Mouse (Mus musculus): ENCODE data around the gene Map3k15. TPM values are rescaled to one million over a fixed set of nuclear protein-coding genes. Genes with fewer than 3 reads are reported as not detected.

Map3k15 gene
- 2.7 TPM for polyA plus RNA-seq (2014; fragmentation: Illumina TruSeq; extraction: RNeasy Lipid Tissue Mini Kit (QIAGEN cat#74804); ENCODE audit: low replicate concordance)

DNA sequence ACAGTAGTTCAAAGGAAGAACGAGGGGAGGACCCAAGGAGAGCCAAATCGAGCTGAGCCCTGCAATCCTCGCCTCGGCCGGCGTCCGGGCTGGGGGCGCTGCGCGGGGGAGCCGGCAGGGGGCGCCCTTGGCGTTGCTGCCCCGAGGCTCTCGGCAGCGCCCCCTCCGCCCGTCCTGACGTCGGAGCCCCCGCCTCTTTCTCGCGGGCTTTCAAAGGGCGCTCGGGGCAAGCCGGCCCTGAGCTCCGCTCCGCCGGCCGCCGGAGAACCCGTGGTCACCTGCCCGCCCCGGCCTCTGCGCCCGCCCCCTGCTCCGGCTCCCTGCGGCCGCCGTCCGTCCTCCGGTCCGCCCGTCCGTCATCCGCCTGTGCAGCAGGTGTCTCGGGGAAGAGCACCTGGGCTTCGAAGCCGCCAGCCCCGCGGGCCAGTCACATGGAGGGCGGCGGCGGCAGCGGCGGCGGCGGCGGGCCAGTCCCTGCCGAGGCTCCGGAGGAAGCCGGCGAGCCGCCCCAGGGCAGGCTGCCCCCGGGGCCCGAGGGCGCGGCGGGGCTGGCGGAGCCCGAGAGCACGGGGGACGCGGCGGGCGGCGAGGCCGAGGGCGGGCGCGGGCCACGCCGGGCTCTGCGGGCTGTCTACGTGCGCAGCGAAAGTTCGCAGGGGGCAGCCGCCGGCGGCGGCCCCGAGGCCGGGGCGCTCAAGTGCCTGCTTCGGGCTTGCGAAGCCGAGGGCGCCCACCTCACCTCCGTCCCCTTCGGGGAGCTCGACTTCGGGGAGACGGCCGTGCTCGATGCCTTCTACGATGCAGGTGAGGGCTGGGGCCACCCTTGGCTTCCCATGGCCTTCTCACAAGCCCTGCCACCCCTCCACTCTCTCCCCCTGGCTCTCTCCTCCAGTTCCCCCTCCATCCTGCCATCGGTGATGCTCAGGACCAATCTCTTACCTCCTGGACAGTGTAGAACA is at the start of gene Map3k15:
Map3k15 (plus strand) TSS at position 432 of the 959 bp plus-strand sequence.

DNA sequence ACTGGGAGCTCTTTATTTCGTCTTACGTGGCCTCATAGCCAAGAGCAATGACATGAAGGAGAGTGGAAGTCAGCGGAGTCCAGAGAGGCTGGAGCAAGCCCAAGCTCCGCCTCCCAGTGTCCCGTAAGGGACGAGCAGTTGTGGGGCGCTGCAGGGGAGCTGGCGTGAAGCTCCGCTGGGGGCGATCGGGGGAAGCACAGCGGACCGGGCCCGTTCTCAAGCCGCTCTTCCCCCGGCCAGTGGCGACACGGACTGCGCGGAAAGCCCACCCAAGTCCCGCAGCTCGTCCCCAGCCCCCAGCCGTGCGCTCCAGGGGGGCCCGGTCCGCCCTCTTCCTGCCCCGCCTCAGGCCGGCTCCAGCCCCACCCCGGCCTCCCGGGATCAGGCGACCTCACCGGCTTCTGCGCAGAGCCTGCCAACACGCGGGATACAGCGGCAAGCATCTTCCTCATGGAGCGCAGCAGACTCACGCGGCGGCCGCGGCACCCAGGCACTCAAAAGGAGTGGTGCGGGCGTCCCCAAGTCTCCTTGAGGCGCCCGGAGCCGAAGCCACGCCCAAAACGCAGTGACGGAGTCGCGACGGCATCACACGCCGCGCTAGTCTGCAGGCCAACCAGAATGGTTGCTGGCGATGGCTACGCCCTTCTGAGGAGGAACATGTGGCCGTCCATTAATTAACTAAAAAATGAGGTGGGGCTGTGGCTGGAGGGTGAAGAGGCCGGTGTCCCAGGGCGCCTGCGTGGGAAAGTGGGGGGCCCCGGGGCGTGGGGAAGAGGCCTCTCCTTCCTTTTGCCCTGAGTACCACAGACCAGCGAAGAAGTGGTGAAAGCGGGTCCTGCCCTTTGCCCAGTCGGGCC is 149.9 kb downstream of the Map3k15 start, which contains the start of gene Pdha1:
Pdha1 (minus strand) TSS at position 553 of the 857 bp plus-strand sequence.

Other genes with a start within 250 kb of the Map3k15 start
- gene Pdha1, start 150.0 kb downstream of the Map3k15 start, polyA plus RNA-seq (2014; fragmentation: Illumina TruSeq; extraction: RNeasy Lipid Tissue Mini Kit (QIAGEN cat#74804); ENCODE audit: low replicate concordance): 439 TPM